Mouse (Mus musculus) kidney, adult 2 months (tissue): ENCODE data around the gene Tmprss12.

Experiments
- CTCF ChIP-seq: fragments of 200-500 bp; conservative IDR thresholded peaks from 2 replicates; pipeline ENCODE4 v1.5.1; 2011; ENCODE audit warnings: low read depth, mild to moderate bottlenecking, control low read depth, low read length, moderate library complexity, mixed read lengths; ENCODE audit not compliant: insufficient read depth, insufficient read length
- POLR2A ChIP-seq: fragments of 200-500 bp; IDR thresholded peaks from one replicate; pipeline ENCODE4 v1.6.1; 2011; ENCODE audit warnings: low read depth, low read length, control low read depth

- TF ChIP-seq POLR2A (no peak), CTCF (no peak)
These were observed 34.7 kb upstream of the Tmprss12 start for GRCm38 (mm10) chr15:100245951-100246350.
